Mouse (Mus musculus) thymus, adult 2 months (tissue): Measurements from ENCODE around the gene AI467606. TPM values are rescaled to one million over a fixed set of nuclear protein-coding genes. Genes with fewer than 3 reads are reported as not detected.

ENCODE experiments used
- DNase-seq: peaks from one replicate; pipeline ENCODE4 v3.0.0; 2021
- H3K27ac ChIP-seq: fragments of 200-500 bp; 2 replicates; pipeline ENCODE4 v1.5.1; 2012; ENCODE audit warnings: low read length, control low read depth; ENCODE audit not compliant: control insufficient read depth, insufficient read depth
- H3K27me3 ChIP-seq: fragments of 200-500 bp; 2 replicates; pipeline ENCODE4 v1.6.1; 2012; ENCODE audit warnings: mild to moderate bottlenecking, low read length, moderate library complexity, mixed read lengths; ENCODE audit not compliant: control insufficient read depth, insufficient read depth
- H3K36me3 ChIP-seq: fragments of 200-500 bp; 2 replicates; pipeline ENCODE4 v1.6.1; 2012; ENCODE audit warnings: mild to moderate bottlenecking, low read length, moderate library complexity; ENCODE audit not compliant: control insufficient read depth, insufficient read depth
- H3K4me1 ChIP-seq: fragments of 200-500 bp; replicated peaks from 2 replicates; pipeline ENCODE4 v1.6.1; 2012; ENCODE audit warnings: low read length; ENCODE audit not compliant: control insufficient read depth, insufficient read depth
- H3K4me3 ChIP-seq: fragments of 200-500 bp; 2 replicates; pipeline ENCODE4 v1.5.1; 2012; ENCODE audit warnings: mild to moderate bottlenecking, low read length, control low read depth, moderate library complexity; ENCODE audit not compliant: control insufficient read depth, insufficient read depth
- CTCF ChIP-seq: fragments of 200-500 bp; IDR thresholded peaks from 2 replicates; pipeline ENCODE4 v1.5.1; 2012; ENCODE audit warnings: mild to moderate bottlenecking, control low read depth, low read length, moderate library complexity, borderline replicate concordance; ENCODE audit not compliant: control insufficient read depth, poor library complexity, insufficient read depth; ENCODE audit errors: extremely low read depth
- POLR2A ChIP-seq: fragments of 200-500 bp; IDR thresholded peaks from 2 replicates; pipeline ENCODE4 v1.6.1; 2012; ENCODE audit warnings: mild to moderate bottlenecking, low read length, control low read depth, moderate library complexity; ENCODE audit not compliant: control insufficient read depth, poor library complexity, insufficient read depth; ENCODE audit errors: extremely low read depth
- WGBS: fragments of 180-500 bp; shearing (Covaris S2); methylation state at CpG from one replicate; pipeline ENCODE4 v1.1.7; 2018; 5-methylcytosine and 5-hydroxymethylcytosine counted together
- polyA plus RNA-seq: library from polyadenylated mRNA; depleted of rRNA; stranded (reverse); fragments of >200 nt; gene quantifications from 2 replicates; pipeline ENCODE4 v1.2.3, GENCODE M21; 2012

AI467606 gene
- polyA plus RNA-seq, 1 experiment: 532 TPM

DNA sequence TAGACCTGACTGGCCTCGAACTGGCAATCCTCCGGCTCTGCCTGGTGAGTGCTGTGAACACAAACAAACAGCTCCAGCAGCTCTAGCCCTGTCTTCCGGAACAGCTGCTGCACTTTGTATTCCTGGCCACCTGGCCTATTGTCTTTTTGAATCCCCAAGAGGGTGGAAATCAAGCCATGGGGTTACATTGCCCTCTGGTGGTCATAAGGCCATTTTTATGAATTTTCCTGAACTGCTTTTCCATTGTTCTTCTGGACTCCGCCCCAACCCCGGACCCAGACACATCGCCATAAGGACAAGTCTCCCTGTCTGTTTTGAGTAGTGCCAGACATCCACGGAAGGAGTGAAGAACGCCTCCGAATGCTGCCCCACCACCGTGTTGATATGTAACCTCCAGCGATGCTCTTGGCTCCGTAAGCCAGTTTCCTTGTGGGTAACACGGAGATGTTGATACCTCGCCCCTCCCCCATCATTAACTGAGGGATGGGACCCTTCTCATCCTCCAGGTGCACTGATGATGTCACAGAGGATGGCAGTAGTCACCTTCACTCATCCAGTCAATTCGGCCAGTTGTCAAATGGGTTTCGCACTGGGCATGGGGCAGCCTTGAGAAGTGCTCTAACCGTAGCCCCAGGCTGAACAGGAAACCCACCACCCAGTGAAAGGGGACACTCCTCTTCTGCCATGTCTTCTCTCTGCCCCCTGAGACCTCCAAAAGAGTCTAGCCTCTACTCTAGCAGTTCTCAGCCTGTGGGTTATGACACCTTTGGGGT, 13.6 kb downstream of the AI467606 start:
- peak; percentile 85 for DNase-seq
- WGBS: 21% methylated on average over 17 of the region's 17 CpGs
- no peaks in the 10 kb centered on the region for H3K27me3 ChIP-seq
- H3K4me3 ChIP-seq: peak overlapping the region; percentile 32; the same call in 1 of the 2 replicates
- no peak for TF ChIP-seq POLR2A
- TF ChIP-seq CTCF: peak; percentile 64; the same call in 1 of the 2 replicates
- H3K27ac ChIP-seq: peak overlapping the region; percentile 69
- peaks cover 34% of the 10 kb centered on the region for H3K4me1 ChIP-seq
- H3K36me3 ChIP-seq: no peaks in the 10 kb centered on the region

DNA sequence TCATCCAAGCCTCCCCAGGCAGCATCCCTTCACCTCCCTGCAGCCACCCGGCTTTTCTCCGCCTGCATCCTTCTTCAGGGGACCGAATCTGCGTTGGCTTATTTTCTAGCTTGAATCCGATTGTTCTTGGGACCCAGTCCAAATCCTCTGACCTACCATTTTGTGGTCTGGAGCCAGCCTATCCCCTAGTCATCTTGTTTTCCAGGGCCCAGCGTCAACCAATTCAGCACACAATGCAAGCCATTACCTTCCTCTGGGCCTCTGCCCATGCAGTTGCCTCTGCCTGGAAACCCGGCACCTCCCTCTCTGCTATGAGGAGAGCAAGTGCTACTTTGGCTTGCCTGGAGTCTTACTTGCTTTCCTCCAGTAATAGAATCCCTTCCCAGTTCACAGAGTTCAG, 14.4 kb downstream of the AI467606 start:
- 91% methylated on average over 7 of the region's 7 CpGs for WGBS

DNA sequence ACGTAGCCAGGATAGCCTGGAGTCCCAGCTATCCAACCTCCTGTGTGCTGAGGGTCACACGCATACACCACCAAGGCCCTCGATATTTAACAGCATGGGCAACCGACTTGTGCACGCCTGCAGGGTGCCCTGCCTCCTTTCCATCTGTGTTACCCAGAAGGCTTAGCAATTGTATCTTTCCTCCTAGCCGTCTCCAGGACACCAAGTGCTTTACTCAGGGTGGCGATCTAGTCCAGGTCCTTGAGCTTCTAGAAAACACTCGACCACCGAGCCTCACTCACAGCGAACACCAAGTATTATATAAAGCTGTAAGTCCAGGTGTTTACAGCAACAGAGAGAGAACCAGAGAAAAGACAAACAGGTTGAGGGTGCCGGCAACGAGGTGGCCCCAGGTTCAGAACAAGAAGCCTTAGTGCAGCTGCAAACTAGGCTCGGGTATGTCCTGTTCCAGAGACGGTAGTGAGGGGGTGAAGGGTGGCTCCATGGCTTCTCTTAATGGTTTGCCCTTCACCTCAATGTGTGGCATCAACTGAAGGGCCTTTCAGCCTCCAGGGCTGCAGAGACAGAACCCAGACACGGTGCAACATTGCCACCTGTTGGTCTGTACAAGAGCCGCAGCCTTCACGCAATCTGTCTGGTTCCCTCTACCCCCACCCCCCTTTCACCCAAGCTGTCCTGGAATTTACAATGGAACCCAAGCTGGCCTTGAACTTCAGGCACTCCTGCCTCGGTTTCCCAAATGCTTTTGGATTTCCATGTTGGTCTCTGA, 19.3 kb downstream of the AI467606 start:
- Histone ChIP-seq H3K27me3 (no peaks in the 10 kb centered on the region), H3K36me3 (no peaks in the 10 kb centered on the region), H3K4me1 (peaks cover 30% of the 10 kb centered on the region), H3K4me3 (no peak overlapping the region), H3K27ac (no peak overlapping the region)
- peak; percentile 81 for DNase-seq
- TF ChIP-seq CTCF (peak; percentile 90), POLR2A (no peak)
- WGBS: 58% methylated on average over 18 of the region's 18 CpGs

More for the DNA sequence above, 14.4 kb downstream of the AI467606 start:
- H3K4me1 ChIP-seq: peaks cover 31% of the 10 kb centered on the region
- H3K27ac ChIP-seq: no peak overlapping the region
- H3K36me3 ChIP-seq: no peaks in the 10 kb centered on the region
- H3K27me3 ChIP-seq: no peaks in the 10 kb centered on the region
- DNase-seq: no peak
- TF ChIP-seq CTCF (no peak), POLR2A (no peak)
- H3K4me3 ChIP-seq: no peak overlapping the region

DNA sequence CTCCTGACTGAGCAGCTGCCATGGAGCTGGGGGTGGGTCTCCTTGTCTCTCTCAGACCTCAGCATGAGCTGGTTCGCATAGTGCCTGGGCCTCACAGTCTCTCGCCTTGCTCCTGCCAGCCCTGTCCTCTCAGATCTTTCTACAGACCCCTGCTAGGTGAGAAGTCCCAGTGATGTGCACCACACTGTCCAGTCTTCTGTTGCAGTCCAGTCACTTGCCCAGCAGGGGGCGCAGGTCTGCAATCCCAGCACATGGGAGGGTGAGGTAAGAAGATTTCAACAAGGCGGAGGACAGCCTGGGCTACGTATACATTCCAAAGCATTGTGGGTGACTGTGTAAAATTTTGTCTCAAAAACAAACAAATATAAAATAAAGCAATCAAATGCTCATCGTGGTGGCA, 20.3 kb downstream of the AI467606 start:
- TF ChIP-seq POLR2A: no peak
- peak; percentile 91 for TF ChIP-seq CTCF
- H3K4me3 ChIP-seq: no peak overlapping the region
- H3K36me3 ChIP-seq: no peaks in the 10 kb centered on the region
- H3K27ac ChIP-seq: no peak overlapping the region
- no peaks in the 10 kb centered on the region for H3K27me3 ChIP-seq
- peak; percentile 82 for DNase-seq
- H3K4me1 ChIP-seq: peaks cover 30% of the 10 kb centered on the region
- WGBS: 56% methylated on average over 6 of the region's 6 CpGs

DNA sequence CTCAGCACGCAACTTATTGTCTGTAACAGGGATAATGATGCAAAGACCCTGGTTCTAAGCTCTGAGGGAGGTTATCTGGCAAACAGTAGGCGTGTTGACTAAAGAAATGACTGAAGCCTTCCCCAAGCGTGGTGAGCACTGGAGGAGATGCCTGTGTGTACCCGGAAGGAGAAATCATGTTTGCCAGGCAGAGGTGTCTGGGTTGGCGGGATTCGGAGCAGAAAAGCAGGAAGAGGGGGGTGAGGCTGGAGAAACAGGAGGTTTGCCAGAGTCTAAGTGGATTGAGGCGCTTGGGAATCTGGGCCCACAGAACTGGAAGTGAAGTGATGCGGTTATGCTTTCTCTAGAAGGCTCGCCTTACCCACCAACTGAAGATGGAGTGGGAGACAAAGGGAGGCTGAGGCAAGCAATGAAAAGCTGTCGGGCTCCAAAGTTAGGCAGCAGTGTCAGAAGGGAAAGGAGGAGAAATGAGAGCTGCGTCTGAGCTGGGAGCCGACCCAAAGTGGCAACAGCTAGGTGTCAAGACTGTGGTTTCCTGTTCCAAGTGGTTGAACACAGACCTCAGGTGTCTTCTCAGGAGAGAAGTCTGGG, 21.2 kb downstream of the AI467606 start:
- no peaks in the 10 kb centered on the region for H3K27me3 ChIP-seq
- H3K27ac ChIP-seq: peak overlapping the region; percentile 39
- peaks cover 30% of the 10 kb centered on the region for H3K4me1 ChIP-seq
- no peak for DNase-seq
- TF ChIP-seq CTCF (no peak), POLR2A (no peak)
- no peaks in the 10 kb centered on the region for H3K36me3 ChIP-seq
- 60% methylated on average over 12 of the region's 12 CpGs for WGBS
- no peak overlapping the region for H3K4me3 ChIP-seq

DNA sequence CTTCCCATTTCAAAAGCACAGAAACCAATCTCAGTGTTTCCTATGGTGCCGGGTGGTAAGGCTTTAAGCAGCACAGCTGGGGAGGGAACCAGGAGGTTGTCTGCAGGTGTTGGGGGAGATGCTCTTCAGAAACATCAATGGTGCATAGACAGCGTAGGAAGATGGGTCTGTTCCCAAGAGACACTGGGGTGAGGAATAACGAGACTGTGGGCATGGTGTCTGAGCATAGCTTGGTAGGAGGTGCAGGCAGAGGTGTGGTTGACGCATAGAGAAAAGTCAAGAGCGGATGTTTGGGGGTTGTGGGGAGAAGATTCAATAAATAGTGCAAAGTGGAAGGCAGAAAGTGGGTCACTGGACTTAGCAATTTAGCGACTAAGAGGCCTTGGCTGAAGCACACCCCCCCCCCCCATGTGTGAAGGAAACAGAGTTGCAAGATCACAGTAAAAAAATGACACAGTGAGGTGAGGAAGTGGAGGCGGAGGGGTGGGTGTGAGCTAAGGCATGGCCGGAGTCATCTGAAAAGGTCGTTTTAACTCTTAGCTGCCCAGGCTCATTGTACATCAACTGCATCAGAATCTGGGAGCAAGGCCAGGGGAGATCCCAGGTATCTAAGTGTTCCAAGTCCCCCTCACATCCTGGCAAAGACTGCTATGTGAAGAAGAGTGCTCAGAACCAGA, 21.9 kb downstream of the AI467606 start:
- Histone ChIP-seq H3K4me1 (peaks cover 30% of the 10 kb centered on the region), H3K36me3 (no peaks in the 10 kb centered on the region), H3K4me3 (no peak overlapping the region), H3K27ac (peak overlapping the region; percentile 39), H3K27me3 (no peaks in the 10 kb centered on the region)
- TF ChIP-seq CTCF: no peak
- no peak for TF ChIP-seq POLR2A
- 6% methylated on average over 9 of the region's 9 CpGs for WGBS
- peak; percentile 40 for DNase-seq
